Mouse (Mus musculus) small intestine, adult 2 months (tissue): ENCODE results near the gene Btrc.

ENCODE experiments used
- CTCF ChIP-seq: fragments of 200-500 bp; IDR thresholded peaks from 2 replicates; pipeline ENCODE4 v1.5.1; 2012; ENCODE audit warnings: low read depth, mild to moderate bottlenecking, control low read depth, inconsistent platforms, low read length, moderate library complexity, mixed read lengths; ENCODE audit not compliant: insufficient replicate concordance, insufficient read length; ENCODE audit errors: extremely low read depth
- POLR2A ChIP-seq: fragments of 200-500 bp; IDR thresholded peaks from 2 replicates; pipeline ENCODE4 v1.6.1; 2012; ENCODE audit warnings: low read depth, mild to moderate bottlenecking, control low read depth, inconsistent platforms, low read length, moderate library complexity

GRCm38 (mm10) chr19:45459931-45460665 lies 96.6 kb downstream of the Btrc start:
- TF ChIP-seq POLR2A (no peak), CTCF (no peak)
